Mouse (Mus musculus) induced T-regulatory cell, adult 2 months (primary cell): ENCODE measurements around the gene Abce1.
"Not testable (repeated sequence)": the region's sequence is repeated elsewhere in the genome, so short reads cannot be mapped to it uniquely, and the experiment has no call there.

Experiments used
- DNase-seq: peaks from one replicate; pipeline ENCODE4 v3.0.0-alpha.2; 2012; ENCODE audit warnings: low read depth

Gene Abce1

GRCm38 (mm10) chr8:79711064-79711961 is at the start of gene Abce1, which contains the start of gene Anapc10:
Gene Abce1 (minus strand): TSS chr8:79711740.
Gene Anapc10 (plus strand): TSS chr8:79711820.
- DNase-seq = peak; percentile 100

DNA sequence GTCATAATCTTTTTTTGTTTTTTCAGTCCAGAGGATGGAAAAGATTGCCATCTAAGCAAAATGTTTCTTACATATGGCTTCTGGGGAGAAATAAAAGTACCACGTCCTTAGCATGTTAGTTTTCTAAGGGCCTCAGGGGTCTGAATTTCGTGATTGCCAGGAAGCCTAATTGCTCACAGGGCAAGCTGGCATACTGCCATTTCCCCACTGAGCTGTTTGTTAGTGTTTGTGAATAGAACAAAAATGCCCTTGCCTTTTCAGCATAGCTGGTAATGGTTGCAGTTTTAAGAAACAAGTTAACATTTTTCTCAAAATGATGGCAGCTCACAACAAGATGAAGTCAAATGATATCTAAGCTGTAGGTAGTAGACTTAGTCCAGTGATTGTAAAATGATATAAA is 38.8 kb upstream of the Abce1 start:
- DNase-seq = no peak

DNA sequence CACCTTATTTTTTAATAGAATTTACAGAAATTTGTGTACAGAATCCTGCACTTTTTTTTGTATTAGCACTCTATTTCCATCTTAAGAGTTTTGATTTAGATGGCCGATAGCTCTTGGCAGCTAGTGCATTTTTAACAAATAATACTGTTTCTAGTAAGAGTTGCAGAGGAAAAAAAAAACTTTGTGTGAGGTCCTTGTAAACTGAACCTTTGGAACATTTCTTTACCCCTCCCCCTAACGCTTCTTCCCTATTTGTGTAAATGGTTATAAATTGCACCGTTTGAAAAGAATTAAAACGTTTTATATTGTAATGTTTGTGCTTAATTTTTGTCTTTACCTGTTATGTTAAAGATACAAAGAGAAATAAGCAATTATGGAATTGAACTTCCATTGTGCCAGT is 37.1 kb upstream of the Abce1 start:
- DNase-seq = no peak

DNA sequence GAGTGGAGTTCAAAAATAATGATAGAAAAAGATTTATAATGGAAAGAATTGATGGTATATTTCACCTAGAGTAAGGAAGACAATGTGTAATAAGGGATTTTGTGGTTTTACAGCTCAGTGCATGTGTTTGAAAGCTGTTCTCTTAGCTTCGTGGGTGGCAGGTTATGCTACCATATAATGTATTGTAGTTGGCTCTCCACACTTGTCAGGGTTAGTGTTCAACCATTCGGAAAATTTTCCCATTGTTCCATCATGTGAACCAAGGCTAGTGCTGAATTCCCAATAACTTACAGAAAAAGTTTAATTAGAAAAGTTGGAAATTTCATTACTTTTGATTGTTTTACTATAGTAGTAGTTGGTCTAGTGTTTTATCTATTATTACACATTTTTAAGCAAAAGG is 36.6 kb upstream of the Abce1 start:
- no peak for DNase-seq

DNA sequence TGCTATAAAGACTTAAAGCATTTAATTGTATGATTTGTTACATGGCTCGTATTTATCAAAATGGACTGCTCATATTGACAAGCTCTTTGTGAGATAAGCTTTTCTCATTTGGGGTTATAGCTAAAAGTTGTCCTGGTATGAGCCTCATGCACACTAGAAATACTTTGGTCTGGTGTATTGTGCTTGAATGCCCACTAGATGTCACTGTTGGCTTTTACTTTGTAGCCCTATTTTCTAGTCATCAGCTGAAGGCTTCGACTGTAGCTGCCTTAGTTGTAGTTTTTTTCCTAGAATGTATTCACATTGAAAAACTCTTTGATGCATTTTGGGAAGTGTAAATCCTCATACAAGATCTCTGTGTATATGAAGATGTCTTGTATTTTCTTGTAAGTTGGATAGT is 22.8 kb upstream of the Abce1 start:
- peak; percentile 72 for DNase-seq

GRCm38 (mm10) chr8:79727900-79728299 is 16.4 kb upstream of the Abce1 start:
- no peak for DNase-seq

DNA sequence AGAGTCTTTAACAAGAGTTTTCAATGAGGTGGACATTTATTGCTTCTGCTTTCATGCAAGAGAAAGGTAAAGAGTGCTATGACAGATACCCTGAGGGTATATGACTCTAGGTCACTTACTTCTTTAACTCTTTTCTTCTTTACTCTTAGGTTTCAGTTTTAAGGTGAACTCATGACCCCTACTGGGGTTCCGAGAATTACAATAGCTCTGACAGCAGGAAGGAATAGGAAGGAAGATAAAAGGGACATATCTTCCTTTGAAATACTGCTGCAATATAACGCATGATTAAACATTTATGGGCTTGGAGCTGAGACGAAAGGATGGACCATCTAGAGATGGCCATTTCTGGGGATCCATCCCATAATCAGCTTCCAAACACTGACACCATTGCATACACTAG is 13.0 kb upstream of the Abce1 start:
- peak; percentile 12 for DNase-seq

DNA sequence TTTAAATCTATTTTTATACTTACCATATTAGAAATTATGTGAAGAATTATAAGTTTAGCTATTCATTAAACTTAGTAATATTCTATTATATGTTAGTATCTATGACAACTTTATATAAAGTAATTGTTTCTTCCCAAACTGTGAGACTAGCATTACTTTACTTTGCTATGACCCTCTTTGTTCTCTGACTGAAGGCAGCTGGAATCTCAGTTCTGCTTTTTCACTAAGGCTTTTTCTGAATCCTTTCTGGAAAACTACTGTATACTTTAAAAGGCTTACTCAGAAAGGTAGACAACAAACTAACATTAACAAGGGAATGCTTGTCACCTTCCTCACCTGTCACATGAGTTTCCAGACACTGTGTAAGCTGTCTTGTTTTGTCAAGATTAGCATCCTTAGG is 11.8 kb upstream of the Abce1 start:
- DNase-seq = no peak

GRCm38 (mm10) chr8:79721537-79721936 is 10.0 kb upstream of the Abce1 start:
- no peak for DNase-seq

DNA sequence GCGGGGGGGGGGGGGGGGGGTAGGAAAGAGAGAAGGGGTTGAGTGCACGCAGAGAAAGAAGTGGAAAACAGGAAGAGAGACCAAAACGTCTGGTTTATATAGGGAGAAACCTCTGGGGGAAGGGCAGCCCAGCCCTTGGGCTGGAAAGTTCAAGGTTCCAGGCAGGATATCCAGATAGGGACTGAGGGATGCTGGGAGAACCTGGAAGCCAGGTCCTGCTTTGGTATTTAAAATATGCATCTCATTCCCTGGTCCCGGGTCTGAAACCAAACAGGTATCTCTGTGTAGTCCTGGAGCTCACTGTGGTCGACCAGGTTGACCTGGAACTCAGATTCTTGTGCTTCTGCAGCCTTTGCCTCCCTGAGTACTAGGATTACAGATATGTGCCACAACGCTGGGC is 1.1 kb upstream of the Abce1 start:
- DNase-seq = no peak

DNA sequence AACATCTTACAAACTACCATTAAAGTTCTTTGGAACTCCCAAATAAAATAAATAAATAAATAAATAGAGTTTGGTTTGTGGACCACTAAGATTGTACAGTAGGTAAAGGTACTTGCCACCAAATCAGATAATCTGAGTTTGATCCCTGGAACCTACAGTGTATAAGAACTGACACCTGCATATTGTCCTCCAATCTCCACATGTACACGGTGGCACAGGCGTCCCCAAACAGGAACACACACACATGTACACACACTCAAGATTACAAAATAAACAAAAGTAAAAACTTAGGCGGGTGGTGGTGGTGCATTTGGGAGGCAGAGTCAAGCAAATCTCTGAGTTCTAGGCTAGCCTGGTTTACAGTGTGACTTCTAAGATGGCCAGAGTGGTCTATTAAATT is 4.9 kb downstream of the Abce1 start:
- no peak for DNase-seq

DNA sequence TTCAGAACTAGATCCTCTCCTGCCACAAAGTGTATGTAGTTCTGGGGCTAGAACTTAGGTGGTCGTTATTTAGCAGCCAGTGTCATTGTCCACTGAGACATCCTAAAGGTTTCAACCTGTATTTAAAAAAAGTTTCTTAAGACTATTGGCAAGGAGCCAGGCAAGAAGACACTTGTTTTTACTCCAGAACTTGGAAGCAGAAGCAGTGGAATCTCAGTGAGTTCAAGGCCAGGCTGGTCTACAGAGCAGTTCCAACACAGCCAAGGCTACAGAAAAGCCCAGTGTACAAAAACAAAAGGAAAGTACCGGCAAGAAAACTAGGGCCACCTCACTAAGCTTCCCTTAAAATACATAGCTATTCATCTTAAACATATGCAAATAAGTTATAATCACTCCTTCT is 19.0 kb downstream of the Abce1 start:
- DNase-seq = no peak

DNA sequence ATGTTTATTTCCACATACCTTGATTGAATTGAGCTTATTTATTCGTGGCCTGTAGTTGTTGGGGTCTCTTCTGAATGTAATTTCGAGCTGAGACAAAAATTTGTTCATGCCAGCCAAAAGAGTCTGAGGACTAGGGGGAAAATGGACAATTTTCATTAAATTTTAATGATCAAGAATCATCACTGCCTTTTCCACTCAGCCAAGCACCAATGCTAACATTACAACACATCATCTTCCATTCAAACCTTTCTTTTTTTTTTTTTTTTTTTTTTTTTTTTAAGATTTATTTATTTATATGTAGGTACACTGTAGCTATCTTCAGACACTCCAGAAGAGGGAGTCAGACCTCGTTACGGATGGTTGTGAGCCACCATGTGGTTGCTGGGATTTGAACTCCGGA is 25.6 kb downstream of the Abce1 start:
- not testable (repeated sequence) for DNase-seq

DNA sequence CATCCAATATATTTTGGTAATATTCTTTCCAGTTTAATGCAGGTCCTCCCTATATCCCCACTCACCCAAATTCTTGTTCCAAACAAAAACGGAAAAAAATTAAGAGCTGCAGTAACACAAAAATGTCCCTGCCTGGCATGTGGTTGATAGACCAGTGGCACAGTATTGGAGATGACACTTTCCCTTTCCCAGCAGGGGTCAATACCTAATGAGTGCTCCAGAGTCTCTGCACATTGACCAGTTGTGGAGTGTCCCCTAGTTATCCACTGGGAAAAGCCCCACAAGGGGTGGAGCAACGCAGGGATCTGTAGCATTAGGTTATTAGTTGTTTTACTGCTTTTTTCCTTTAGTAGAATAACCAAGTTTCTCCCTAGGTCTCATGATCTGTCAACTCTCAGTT is 30.6 kb downstream of the Abce1 start:
- no peak for DNase-seq

DNA sequence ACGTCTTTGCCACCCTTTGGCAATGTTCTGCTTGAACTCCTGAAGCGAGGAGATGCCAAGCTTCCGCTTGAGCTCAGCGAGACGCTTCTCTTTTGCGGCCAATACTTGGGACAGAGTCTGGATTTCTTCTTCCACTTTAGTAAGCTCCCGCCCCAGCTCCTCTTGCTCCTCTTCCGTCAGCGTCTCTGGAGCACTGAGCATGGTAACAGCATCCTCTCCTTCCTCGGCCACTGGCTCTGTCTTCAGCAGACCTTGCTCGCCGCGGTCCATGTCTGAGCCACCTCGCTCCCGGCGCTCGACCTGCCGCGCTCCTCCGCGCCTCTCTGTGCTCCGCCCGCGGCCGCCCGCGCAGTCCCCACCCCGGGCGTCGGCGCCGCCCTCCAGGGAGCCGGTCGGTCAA is 31.0 kb downstream of the Abce1 start:
- DNase-seq = peak; percentile 32

- DNase-seq = peak; percentile 28
Measured at GRCm38 (mm10) chr8:79680083-79680482, 31.5 kb downstream of the Abce1 start.

DNA sequence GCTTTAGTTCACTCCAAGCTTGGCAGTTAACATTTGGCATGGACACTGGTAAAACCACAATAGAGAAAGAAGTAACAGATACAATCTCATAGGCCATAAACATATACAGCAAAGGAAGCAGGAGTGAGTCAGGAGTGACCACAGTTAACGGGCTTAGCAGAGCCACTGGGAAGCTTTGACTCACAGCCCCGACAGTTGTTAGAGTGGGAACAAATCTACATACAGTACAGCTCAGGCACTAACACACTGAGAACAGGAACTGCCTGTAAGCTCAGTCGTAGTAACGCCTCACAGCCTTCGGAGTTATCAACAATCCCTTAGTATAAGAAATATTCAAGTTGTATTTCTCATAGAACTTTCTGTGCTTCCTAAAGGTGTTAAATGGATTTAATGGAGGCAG is 32.5 kb downstream of the Abce1 start:
- peak; percentile 41 for DNase-seq

DNA sequence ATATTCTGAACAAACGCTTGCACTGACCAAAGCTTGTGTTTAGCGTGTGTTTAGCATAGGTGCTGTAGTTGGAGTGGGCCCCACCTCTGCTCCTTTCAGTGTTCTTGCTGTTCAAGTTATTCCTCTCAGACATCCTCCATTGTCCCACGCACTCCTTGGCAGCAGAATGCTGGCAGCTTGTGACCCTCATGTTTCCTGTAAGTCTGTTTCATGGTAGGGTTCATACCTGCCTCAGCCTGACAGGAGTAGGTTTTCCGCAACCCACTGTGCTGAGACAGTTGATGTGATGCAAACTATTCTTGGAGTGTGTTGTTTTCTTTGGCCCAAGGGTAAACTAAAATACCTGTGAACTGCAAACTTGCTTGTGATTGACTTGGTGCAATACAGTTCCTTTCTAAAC is 35.1 kb downstream of the Abce1 start:
- DNase-seq = no peak

- DNase-seq = not testable (repeated sequence)
Measured at GRCm38 (mm10) chr8:79658715-79659114, 52.8 kb downstream of the Abce1 start.

GRCm38 (mm10) chr8:79653736-79654135 is 57.8 kb downstream of the Abce1 start:
- no peak for DNase-seq

GRCm38 (mm10) chr8:79650158-79650814 is 61.3 kb downstream of the Abce1 start:
- DNase-seq = peak; percentile 79

DNA sequence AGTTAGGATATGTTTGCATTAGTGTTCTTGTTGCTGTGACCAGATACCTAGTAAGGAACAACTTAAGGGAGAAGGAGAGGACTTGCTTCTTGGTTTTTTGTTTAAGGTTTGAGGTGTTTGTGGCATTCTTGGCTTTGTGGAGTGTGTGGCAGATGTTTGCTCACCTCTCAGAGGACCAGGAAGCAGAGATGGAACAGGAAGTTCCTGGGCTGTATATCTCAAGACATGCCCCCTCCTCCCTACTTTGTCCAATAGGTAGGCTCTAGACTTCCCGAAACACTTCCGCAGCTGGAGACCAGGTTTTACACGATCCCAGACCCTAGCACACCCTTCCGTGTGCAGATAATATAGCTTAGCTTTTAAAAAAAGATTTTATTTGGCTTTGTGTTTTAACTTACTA is 62.0 kb downstream of the Abce1 start:
- DNase-seq = no peak

DNA sequence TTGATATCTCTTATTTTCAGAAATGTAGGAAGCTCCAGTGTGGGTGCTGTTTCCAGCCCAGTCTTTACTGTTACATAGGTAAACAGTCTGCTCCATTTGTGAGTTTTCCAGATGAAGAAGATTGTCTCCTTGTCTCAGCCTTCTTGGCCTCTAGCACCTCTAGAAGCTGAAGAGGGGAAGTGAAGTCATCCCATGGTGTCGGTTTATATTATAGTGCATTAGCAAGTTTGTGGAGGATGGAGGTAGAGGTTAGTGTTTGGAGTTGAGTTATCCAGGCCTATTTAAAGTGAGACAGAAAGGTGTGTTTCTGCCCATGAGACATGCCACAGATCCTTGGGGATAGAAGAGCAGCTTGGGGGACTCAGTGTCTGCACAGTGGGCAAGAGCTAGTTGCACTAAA is 70.4 kb downstream of the Abce1 start:
- peak; percentile 26 for DNase-seq
